Mouse (Mus musculus): ENCODE measurements around the gene Dip2b. TPM values are rescaled to one million over a fixed set of nuclear protein-coding genes. Genes with fewer than 3 reads are reported as not detected.

Dip2b gene
- polyA plus RNA-seq, 1 experiment = 20.3 TPM

GRCm38 (mm10) chr15:100178487-100178886, 140.0 kb downstream of the Dip2b start:
- Histone ChIP-seq H3K4me3 (ENCODE audit: control insufficient read depth, low read depth, low read length) (no peak overlapping the region), H3K36me3 (ENCODE audit: control insufficient read depth, insufficient read depth, low read length) (peaks cover 1% of the 10 kb centered on the region; the same call in 1 of the 2 replicates), H3K4me1 (ENCODE audit: control insufficient read depth, insufficient read depth, low read length) (no peaks in the 10 kb centered on the region), H3K27ac (ENCODE audit: control insufficient read depth, insufficient read depth, low read depth, low read length) (no peak overlapping the region), H3K27me3 (ENCODE audit: control insufficient read depth, insufficient read depth, low read length) (no peaks in the 10 kb centered on the region)
- no peak for TF ChIP-seq CTCF (IDR thresholded peaks at IDR 0.05; ENCODE audit: control insufficient read depth, insufficient read depth, insufficient replicate concordance, low read depth, low read length)
- no peak for TF ChIP-seq POLR2A (IDR thresholded peaks at IDR 0.05; ENCODE audit: control insufficient read depth, low read depth, low read length)

- Histone ChIP-seq H3K27me3 (ENCODE audit: control insufficient read depth, insufficient read depth, low read length) (no peaks in the 10 kb centered on the region), H3K36me3 (ENCODE audit: control insufficient read depth, insufficient read depth, low read length) (peaks cover 1% of the 10 kb centered on the region; the same call in 1 of the 2 replicates), H3K27ac (ENCODE audit: control insufficient read depth, insufficient read depth, low read depth, low read length) (no peak overlapping the region), H3K4me3 (ENCODE audit: control insufficient read depth, low read depth, low read length) (no peak overlapping the region), H3K4me1 (ENCODE audit: control insufficient read depth, insufficient read depth, low read length) (no peaks in the 10 kb centered on the region)
- TF ChIP-seq CTCF (IDR thresholded peaks at IDR 0.05; ENCODE audit: control insufficient read depth, insufficient read depth, insufficient replicate concordance, low read depth, low read length) (no peak), POLR2A (IDR thresholded peaks at IDR 0.05; ENCODE audit: control insufficient read depth, low read depth, low read length) (no peak)
These were observed 141.2 kb downstream of the Dip2b start for GRCm38 (mm10) chr15:100179685-100180084.

GRCm38 (mm10) chr15:100180221-100180620, 141.8 kb downstream of the Dip2b start:
- Histone ChIP-seq H3K27ac (ENCODE audit: control insufficient read depth, insufficient read depth, low read depth, low read length) (no peak overlapping the region), H3K4me1 (ENCODE audit: control insufficient read depth, insufficient read depth, low read length) (no peaks in the 10 kb centered on the region), H3K36me3 (ENCODE audit: control insufficient read depth, insufficient read depth, low read length) (peaks cover 1% of the 10 kb centered on the region; the same call in 1 of the 2 replicates), H3K27me3 (ENCODE audit: control insufficient read depth, insufficient read depth, low read length) (no peaks in the 10 kb centered on the region), H3K4me3 (ENCODE audit: control insufficient read depth, low read depth, low read length) (no peak overlapping the region)
- no peak for TF ChIP-seq CTCF (IDR thresholded peaks at IDR 0.05; ENCODE audit: control insufficient read depth, insufficient read depth, insufficient replicate concordance, low read depth, low read length)
- TF ChIP-seq POLR2A (IDR thresholded peaks at IDR 0.05; ENCODE audit: control insufficient read depth, low read depth, low read length) = no peak

- Histone ChIP-seq H3K27me3 (ENCODE audit: control insufficient read depth, insufficient read depth, low read length) (no peaks in the 10 kb centered on the region), H3K4me3 (ENCODE audit: control insufficient read depth, low read depth, low read length) (no peak overlapping the region), H3K36me3 (ENCODE audit: control insufficient read depth, insufficient read depth, low read length) (no peaks in the 10 kb centered on the region)
These were observed 143.4 kb downstream of the Dip2b start for GRCm38 (mm10) chr15:100181841-100182240.

GRCm38 (mm10) chr15:100182526-100183280, 144.2 kb downstream of the Dip2b start:
- no peaks in the 10 kb centered on the region for H3K27me3 ChIP-seq (ENCODE audit: control insufficient read depth, insufficient read depth, low read length)
- no peak overlapping the region for H3K27ac ChIP-seq (ENCODE audit: control insufficient read depth, insufficient read depth, low read depth, low read length)
- H3K36me3 ChIP-seq (ENCODE audit: control insufficient read depth, insufficient read depth, low read length) = no peaks in the 10 kb centered on the region
- TF ChIP-seq CTCF (IDR thresholded peaks at IDR 0.05; ENCODE audit: control insufficient read depth, insufficient read depth, insufficient replicate concordance, low read depth, low read length) (no peak), POLR2A (IDR thresholded peaks at IDR 0.05; ENCODE audit: control insufficient read depth, low read depth, low read length) (no peak)
- no peak overlapping the region for H3K4me3 ChIP-seq (ENCODE audit: control insufficient read depth, low read depth, low read length)
- no peaks in the 10 kb centered on the region for H3K4me1 ChIP-seq (ENCODE audit: control insufficient read depth, insufficient read depth, low read length)

More at GRCm38 (mm10) chr15:100181841-100182240, 143.4 kb downstream of the Dip2b start:
- no peak for TF ChIP-seq POLR2A (IDR thresholded peaks at IDR 0.05; ENCODE audit: control insufficient read depth, low read depth, low read length)
- TF ChIP-seq CTCF (IDR thresholded peaks at IDR 0.05; ENCODE audit: control insufficient read depth, insufficient read depth, insufficient replicate concordance, low read depth, low read length) = no peak
- no peak overlapping the region for H3K27ac ChIP-seq (ENCODE audit: control insufficient read depth, insufficient read depth, low read depth, low read length)
- no peaks in the 10 kb centered on the region for H3K4me1 ChIP-seq (ENCODE audit: control insufficient read depth, insufficient read depth, low read length)

- Histone ChIP-seq H3K4me1 (ENCODE audit: control insufficient read depth, insufficient read depth, low read length) (no peaks in the 10 kb centered on the region), H3K27me3 (ENCODE audit: control insufficient read depth, insufficient read depth, low read length) (no peaks in the 10 kb centered on the region), H3K27ac (ENCODE audit: control insufficient read depth, insufficient read depth, low read depth, low read length) (no peak overlapping the region), H3K4me3 (ENCODE audit: control insufficient read depth, low read depth, low read length) (no peak overlapping the region), H3K36me3 (ENCODE audit: control insufficient read depth, insufficient read depth, low read length) (no peaks in the 10 kb centered on the region)
- no peak for TF ChIP-seq POLR2A (IDR thresholded peaks at IDR 0.05; ENCODE audit: control insufficient read depth, low read depth, low read length)
- no peak for TF ChIP-seq CTCF (IDR thresholded peaks at IDR 0.05; ENCODE audit: control insufficient read depth, insufficient read depth, insufficient replicate concordance, low read depth, low read length)
These were observed 145.0 kb downstream of the Dip2b start for GRCm38 (mm10) chr15:100183510-100183909.

- Histone ChIP-seq H3K4me1 (ENCODE audit: control insufficient read depth, insufficient read depth, low read length) (no peaks in the 10 kb centered on the region), H3K36me3 (ENCODE audit: control insufficient read depth, insufficient read depth, low read length) (no peaks in the 10 kb centered on the region)
These were observed 146.5 kb downstream of the Dip2b start for GRCm38 (mm10) chr15:100184821-100185496.

More at GRCm38 (mm10) chr15:100184821-100185496, 146.5 kb downstream of the Dip2b start:
- TF ChIP-seq POLR2A (IDR thresholded peaks at IDR 0.05; ENCODE audit: control insufficient read depth, low read depth, low read length) (no peak), CTCF (IDR thresholded peaks at IDR 0.05; ENCODE audit: control insufficient read depth, insufficient read depth, insufficient replicate concordance, low read depth, low read length) (peak; percentile 29; the same call in 1 of the 2 replicates)
- Histone ChIP-seq H3K4me3 (ENCODE audit: control insufficient read depth, low read depth, low read length) (no peak overlapping the region), H3K27ac (ENCODE audit: control insufficient read depth, insufficient read depth, low read depth, low read length) (no peak overlapping the region), H3K27me3 (ENCODE audit: control insufficient read depth, insufficient read depth, low read length) (no peaks in the 10 kb centered on the region)
